Mouse (Mus musculus) adrenal gland, adult 8-10 months (tissue): Measurements from ENCODE around the gene Mcrs1. TPM values are rescaled to one million over a fixed set of nuclear protein-coding genes. Genes with fewer than 3 reads are reported as not detected.

Source experiments
- DNase-seq: peaks from one replicate; pipeline ENCODE4 v3.0.0; 2022
- total RNA-seq, 4 experiments: library from RNA; stranded (reverse); gene quantifications; 2 replicates each; pipeline ENCODE4 v1.2.4; 2022

Mcrs1 gene
- total RNA-seq, 4 experiments from 2014 or later, result 43.9 to 54.3 (median 49.1) TPM

GRCm38 (mm10) chr15:99198761-99199160 lies 53.0 kb downstream of the Mcrs1 start:
- no peak for DNase-seq

GRCm38 (mm10) chr15:99195043-99195442 lies 56.7 kb downstream of the Mcrs1 start:
- no peak for DNase-seq

GRCm38 (mm10) chr15:99194358-99194757 lies 57.4 kb downstream of the Mcrs1 start:
- DNase-seq, result no peak

Other genes with a start within 250 kb of the Mcrs1 start
- gene Tuba1c, start 222.1 kb downstream of the Mcrs1 start, total RNA-seq, result 100 to 1,000 TPM; 207 to 347 (median 262) TPM
- 1 to 10 TPM in 2 of 4 experiments, under 1 TPM in 2; 0.81 to 2.2 (median 1.4) TPM for gene Prph, start 196.8 kb downstream of the Mcrs1 start, total RNA-seq
- 1 to 10 TPM in 1 of 4 experiments, under 1 TPM in 3; 0.22 to 2.3 (median 0.67) TPM for gene Troap, start 177.4 kb downstream of the Mcrs1 start, total RNA-seq
- not detected for gene C1ql4, start 164.1 kb downstream of the Mcrs1 start, total RNA-seq
- gene Dnajc22, start 158.8 kb downstream of the Mcrs1 start, total RNA-seq, result 1 to 10 TPM in 2 of 4 experiments, under 1 TPM in 2; 0.37 to 1.6 (median 1.2) TPM
- gene Spats2, start 126.0 kb downstream of the Mcrs1 start, total RNA-seq, result 10 to 100 TPM; 13.9 to 20.1 (median 17.6) TPM
- 1 to 10 TPM in 3 of 4 experiments, under 1 TPM in 1; 0.70 to 1.9 (median 1.5) TPM for gene Kcnh3, start 27.1 kb downstream of the Mcrs1 start, total RNA-seq
- 10 to 100 TPM; 46.5 to 76.6 (median 51.2) TPM for gene Prpf40b, start 43.1 kb upstream of the Mcrs1 start, total RNA-seq
- 1 to 10 TPM; 2.6 to 4.5 (median 3.8) TPM for gene Fam186b, start 43.9 kb upstream of the Mcrs1 start, total RNA-seq
- 10 to 100 TPM; 16.5 to 29.3 (median 24.4) TPM for gene Fmnl3, start 118.5 kb upstream of the Mcrs1 start, total RNA-seq
- gene Tmbim6, start 140.9 kb upstream of the Mcrs1 start, total RNA-seq, result 100 to 1,000 TPM; 442 to 837 (median 596) TPM
- 10 to 100 TPM; 20.2 to 54.8 (median 28.3) TPM for gene Nckap5l, start 205.8 kb upstream of the Mcrs1 start, total RNA-seq
- gene Bcdin3d, start 222.8 kb upstream of the Mcrs1 start, total RNA-seq, result 1 to 10 TPM; 5.2 to 8.1 (median 7.1) TPM